Mouse (Mus musculus) central nervous system, embryonic 11.5 days (tissue): Measurements from ENCODE around the gene Igdcc3. TPM values are rescaled to one million over a fixed set of nuclear protein-coding genes. Genes with fewer than 3 reads are reported as not detected.

Experiments
- polyA plus RNA-seq: library from polyadenylated mRNA; depleted of rRNA; stranded (reverse); fragments of >200 nt; gene quantifications from 2 replicates; pipeline ENCODE4 v1.2.3, GENCODE M21; 2012; rRNA removed

Igdcc3 gene
- 48.4 and 84.2 TPM in 2 replicates for polyA plus RNA-seq

GRCm38 (mm10) chr9:65140936-65141305 lies at the start of gene Igdcc3:
Gene Igdcc3, plus strand, starts transcription at chr9:65141189.

GRCm38 (mm10) chr9:65100991-65101685 lies 39.9 kb upstream of the Igdcc3 start, which contains the start of gene Igdcc4:
Gene Igdcc4, plus strand, starts transcription at chr9:65101486.

GRCm38 (mm10) chr9:65195053-65195452 lies 54.1 kb downstream of the Igdcc3 start, which contains the start of gene Parp16:
Gene Parp16, plus strand, starts transcription at chr9:65195353.

Other genes starting within 250 kb of the Igdcc3 start
- 0.06 and 0.08 TPM in 2 replicates for gene Slc24a1, start 189.6 kb upstream of the Igdcc3 start, polyA plus RNA-seq
- 47.4 and 50.3 TPM in 2 replicates for gene Ints14, start 180.3 kb upstream of the Igdcc3 start, polyA plus RNA-seq
- 72.6 and 83.1 TPM in 2 replicates for gene Hacd3, start 119.5 kb upstream of the Igdcc3 start, polyA plus RNA-seq
- gene Dpp8, start 108.8 kb upstream of the Igdcc3 start, polyA plus RNA-seq, result 44.6 and 54.9 TPM in 2 replicates
- gene Igdcc4, start 39.7 kb upstream of the Igdcc3 start, polyA plus RNA-seq, result 20.1 and 28.0 TPM in 2 replicates
- 3.5 and 4.8 TPM in 2 replicates for gene Parp16, start 54.2 kb downstream of the Igdcc3 start, polyA plus RNA-seq
- gene Cilp, start 124.0 kb downstream of the Igdcc3 start, polyA plus RNA-seq, result 0.19 and 0.27 TPM in 2 replicates
- gene Clpx, start 153.1 kb downstream of the Igdcc3 start, polyA plus RNA-seq, result 20.4 and 24.5 TPM in 2 replicates
- 16.7 and 44.2 TPM in 2 replicates for gene Pdcd7, start 204.9 kb downstream of the Igdcc3 start, polyA plus RNA-seq
- gene Ubap1l, start 219.9 kb downstream of the Igdcc3 start, polyA plus RNA-seq, result 0.93 and 1.6 TPM in 2 replicates